8 mouse cellular contexts compared by ENCODE assay signal in the genomic region with DNA sequence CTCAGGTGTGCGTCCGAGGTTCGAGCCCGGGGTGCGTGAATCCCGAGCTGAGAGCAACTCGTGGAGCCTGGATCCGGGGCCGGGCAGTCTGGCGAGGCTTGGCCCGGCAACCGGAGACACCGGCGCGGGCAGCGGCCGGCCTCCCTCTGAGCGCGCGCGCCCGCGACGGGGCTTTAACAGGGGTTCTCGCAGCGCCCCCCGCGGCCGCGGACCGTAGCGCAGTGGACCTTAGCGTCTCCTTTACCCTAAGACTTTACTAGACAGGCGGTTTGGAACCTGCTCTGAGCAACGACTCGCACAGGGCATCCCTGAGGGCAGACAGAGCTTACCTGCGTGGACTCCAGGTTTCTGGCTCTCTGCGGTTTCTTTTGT. TPM values are rescaled to one million over a fixed set of nuclear protein-coding genes. Genes with fewer than 3 reads are reported as not detected.
DNase-seq lines count a peak whose midpoint lies in the region; ATAC-seq lines count a peak whose summit lies in the region.

TSS of gene Nkd2 (minus strand) at position 167 of the 372 bp plus-strand sequence.

- no peaks in the 10 kb centered on the region for H3K36me3 ChIP-seq in intestine, embryonic 14.5 days (ENCODE audit: control insufficient read depth, insufficient read depth, low read length)

- under 1% methylated on average over 38 of the region's 38 CpGs for WGBS in intestine, embryonic 14.5 days

- peak within 1 kb of the TSS; percentile 52 for H3K9ac ChIP-seq in intestine, embryonic 14.5 days (ENCODE audit: low read length)

- intact Hi-C loops in gastrocnemius, postnatal 36 days (cut with DNase I): no loop called here

- H3K9me3 ChIP-seq in intestine, embryonic 14.5 days (ENCODE audit: control insufficient read depth, low read length): no peaks in the 10 kb centered on the region

- no peak within 1 kb of the TSS for H3K27ac ChIP-seq in intestine, embryonic 14.5 days (ENCODE audit: low read depth)

- H3K4me2 ChIP-seq in intestine, embryonic 14.5 days (ENCODE audit: low read length): peak within 1 kb of the TSS; percentile 94

- DNase-seq in adrenal gland, adult 2 months: peak; percentile 90
- peak; percentile 94 for DNase-seq in embryo, embryonic 11 days
- peak; percentile 76 to 78 for DNase-seq in gastrocnemius, postnatal 36 days
- DNase-seq in intestine, embryonic 14.5 days (ENCODE audit: low spot score): peak; percentile 93
- DNase-seq in left cerebral cortex, adult 8-10 months (ENCODE audit: low spot score in 2 of 2): peak; percentile 64 to 65
- peak; percentile 82 for DNase-seq in right cerebral cortex, postnatal 14 days
- DNase-seq in urinary bladder, postnatal 14 days (ENCODE audit: low spot score): peak; percentile 90

- peak within 1 kb of the TSS; percentile 61 for H3K4me3 ChIP-seq in intestine, embryonic 14.5 days (ENCODE audit: low read depth, low read length)

- no peaks in the 10 kb centered on the region; the same call in 1 of the 2 replicates for H3K4me1 ChIP-seq in intestine, embryonic 14.5 days (replicated peaks; ENCODE audit: control insufficient read depth, insufficient read depth, low read length)

- ATAC-seq in intestine, embryonic 14.5 days (replicated peaks; ENCODE audit: low FRiP score, low TSS enrichment, low read depth): peak; percentile 89
- ATAC-seq in megakaryocyte, adult 5-6 weeks (ENCODE audit: poor library complexity, severe bottlenecking): peak; percentile 74

- H3K27me3 ChIP-seq in intestine, embryonic 14.5 days (replicated peaks; ENCODE audit: control insufficient read depth, insufficient read depth, low read length): peaks cover 28% of the 10 kb centered on the region

RNA-seq across cellular contexts. Expression of gene Nkd2, which starts in this region (rescaled TPM):
- 1 to 10 TPM; 1.4 to 2.8 TPM for total RNA-seq in adrenal gland, adult 2 months (2021)
- polyA plus RNA-seq in adrenal gland, adult 2 months (2012; rRNA removed): 1.8 and 3.7 TPM in 2 replicates
- total RNA-seq in gastrocnemius, postnatal 36 days (2021): 1 to 10 TPM; 1.1 to 1.6 TPM
- 3.9 and 4.2 TPM in 2 replicates for polyA plus RNA-seq in intestine, embryonic 14.5 days (2014; fragmentation: Nextera tagmentation; extraction: Ambion mirVana)
- 1 to 10 TPM; 2.6 to 3.4 (median 3.2) TPM for total RNA-seq in left cerebral cortex, adult 8-10 months (2022)
- not detected in 2 replicates for total RNA-seq in megakaryocyte, adult 5-6 weeks (2015)
- total RNA-seq in megakaryocyte, adult 5-6 weeks (2017): 0.07 TPM in 1 of 2 replicates, not detected in the other

Comparison
In these comparisons a context has a peak if more than half of its experiments do, and no peak if none do; other contexts are left out.
1. Peak in ATAC-seq in megakaryocyte, adult 5-6 weeks; RNA of the gene not detected or under 1 TPM.